Mouse (Mus musculus) central nervous system, embryonic 14 days (tissue): Measurements from ENCODE around the gene Smim5. TPM values are rescaled to one million over a fixed set of nuclear protein-coding genes. Genes with fewer than 3 reads are reported as not detected.

Experiments
- polyA plus RNA-seq: library from polyadenylated mRNA; depleted of rRNA; stranded (reverse); fragments of >200 nt; gene quantifications from 2 replicates; pipeline ENCODE4 v1.2.3, GENCODE M21; 2012; rRNA removed

The Smim5 gene
- 0.76 and 2.2 TPM in 2 replicates for polyA plus RNA-seq

DNA sequence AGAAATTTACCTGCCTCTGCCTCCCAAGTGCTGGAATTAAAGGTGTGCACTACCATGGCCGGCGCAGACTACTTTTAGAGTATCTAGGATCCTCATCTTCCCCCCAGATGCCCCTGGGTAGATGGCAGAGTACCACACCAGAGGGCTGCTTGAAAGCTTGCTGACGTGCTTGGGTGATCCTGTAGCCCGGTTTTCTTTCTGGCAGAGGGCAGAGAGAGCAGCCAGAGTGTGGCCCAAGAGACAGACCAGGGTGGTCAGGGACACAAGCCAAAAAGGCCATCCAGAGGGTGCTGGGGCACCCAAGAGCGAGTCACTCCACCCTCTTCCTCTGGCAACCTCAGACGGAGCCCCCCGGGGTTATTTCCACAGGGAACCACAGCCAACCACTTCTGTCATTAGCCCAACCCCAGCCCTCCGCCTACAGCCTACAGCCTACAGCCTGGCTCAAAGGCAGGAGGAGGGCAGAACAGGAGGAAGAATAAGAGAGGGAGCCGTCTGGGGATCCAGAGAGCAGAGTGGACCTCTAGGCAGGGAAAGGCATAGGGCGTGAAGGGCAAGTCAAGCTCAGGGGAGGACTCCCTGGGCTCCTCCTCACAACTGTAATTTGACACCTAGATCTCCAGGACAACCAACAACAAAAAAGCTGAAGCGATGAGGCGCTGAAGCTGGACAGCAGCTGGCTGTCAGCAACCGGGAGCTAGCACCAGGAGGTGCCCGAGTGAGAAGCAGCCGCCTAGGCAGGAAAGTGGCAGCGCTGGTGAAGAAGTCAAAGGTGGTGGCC is at the start of gene Smim5:
Gene Smim5, plus strand, starts transcription at position 481 of the 781 bp plus-strand sequence.

GRCm38 (mm10) chr11:115858354-115858753 is 41.4 kb upstream of the Smim5 start, which contains the start of gene Myo15b:
Gene Myo15b (plus strand): TSS chr11:115858406.

GRCm38 (mm10) chr11:115911632-115912376 is 12.0 kb downstream of the Smim5 start, which contains the start of gene Smim6:
Gene Smim6 (plus strand): TSS chr11:115912017.

GRCm38 (mm10) chr11:115933108-115933746 is 33.5 kb downstream of the Smim5 start, which contains the start of the genes Sap30bp and Recql5:
Gene Sap30bp (plus strand): TSS chr11:115933282.
Gene Recql5 (minus strand): TSS chr11:115933477.

Other genes starting within 250 kb of the Smim5 start
- 111 and 113 TPM in 2 replicates for gene Grb2, start 191.4 kb upstream of the Smim5 start, polyA plus RNA-seq
- 51.0 and 52.8 TPM in 2 replicates for gene Tmem94, start 134.5 kb upstream of the Smim5 start, polyA plus RNA-seq
- 20.5 and 22.6 TPM in 2 replicates for gene Caskin2, start 86.3 kb upstream of the Smim5 start, polyA plus RNA-seq
- 29.6 and 32.5 TPM in 2 replicates for gene Tsen54, start 85.2 kb upstream of the Smim5 start, polyA plus RNA-seq
- gene Llgl2, start 75.9 kb upstream of the Smim5 start, polyA plus RNA-seq, result 2.4 and 3.4 TPM in 2 replicates
- 0.16 and 0.30 TPM in 2 replicates for gene Myo15b, start 41.6 kb upstream of the Smim5 start, polyA plus RNA-seq
- 0.05 and 0.10 TPM in 2 replicates for gene Smim6, start 12.1 kb downstream of the Smim5 start, polyA plus RNA-seq
- gene Sap30bp, start 33.3 kb downstream of the Smim5 start, polyA plus RNA-seq, result 64.1 and 68.2 TPM in 2 replicates
- 31.3 TPM in 2 replicates for gene Recql5, start 33.5 kb downstream of the Smim5 start, polyA plus RNA-seq
- gene Itgb4, start 74.7 kb downstream of the Smim5 start, polyA plus RNA-seq, result 0.79 and 2.7 TPM in 2 replicates
- 39.2 and 49.6 TPM in 2 replicates for gene Galk1, start 112.8 kb downstream of the Smim5 start, polyA plus RNA-seq
- gene H3f3b, start 128.0 kb downstream of the Smim5 start, polyA plus RNA-seq, result 1,147 and 1,200 TPM in 2 replicates
- gene Unk, start 130.4 kb downstream of the Smim5 start, polyA plus RNA-seq, result 70.9 and 74.5 TPM in 2 replicates
- gene Unc13d, start 178.0 kb downstream of the Smim5 start, polyA plus RNA-seq, result 1.0 and 1.2 TPM in 2 replicates
- 124 and 132 TPM in 2 replicates for gene Wbp2, start 187.0 kb downstream of the Smim5 start, polyA plus RNA-seq
- gene Trim47, start 227.2 kb downstream of the Smim5 start, polyA plus RNA-seq, result 4.3 and 7.9 TPM in 2 replicates
- gene Trim65, start 231.2 kb downstream of the Smim5 start, polyA plus RNA-seq, result 2.4 and 2.7 TPM in 2 replicates
- gene Mrpl38, start 238.9 kb downstream of the Smim5 start, polyA plus RNA-seq, result 49.6 and 52.6 TPM in 2 replicates